Mouse (Mus musculus) heart, adult 2 months (tissue): ENCODE measurements at regions not wholly inside any gene's neighbourhood (a gene's known extent, or its start where the extent isn't known, plus 50 kb on each side); places are given as distances from the start of the nearest gene placed in this dataset.

Source experiments
- CTCF ChIP-seq: fragments of 200-600 bp; IDR thresholded peaks from 2 replicates; pipeline ENCODE4 v1.8.1; 2022; ENCODE audit warnings: antibody characterized with exemption, mild to moderate bottlenecking, moderate library complexity
- EP300 ChIP-seq: fragments of 200-500 bp; IDR thresholded peaks from 2 replicates; pipeline ENCODE4 v1.6.1; 2011; ENCODE audit warnings: low read depth, low read length, control low read depth; ENCODE audit not compliant: insufficient read depth

DNA sequence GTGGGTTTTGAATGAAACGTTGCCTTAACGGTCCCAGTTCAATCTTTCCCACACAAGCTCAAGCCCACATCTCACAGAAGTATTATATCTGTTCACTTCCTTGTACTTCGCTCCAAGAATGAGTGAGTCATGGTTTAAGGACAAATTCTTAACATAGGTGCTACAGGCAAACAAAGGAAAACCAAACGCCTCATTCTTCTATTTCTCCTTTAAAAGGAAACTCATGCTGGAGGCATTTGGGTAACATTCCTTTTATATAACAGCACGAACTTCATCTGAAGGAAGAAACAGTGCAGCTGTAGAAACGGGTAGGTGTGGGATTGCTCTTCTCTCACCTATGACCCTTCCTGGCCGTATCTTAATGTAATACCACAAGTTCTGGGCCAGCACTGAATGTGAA, 610.0 kb upstream of the A1bg start:
- TF ChIP-seq EP300, result no peak
- no peak for TF ChIP-seq CTCF
